Mouse (Mus musculus): Measurements from ENCODE around the gene Rab36.

- TF ChIP-seq POLR2A (IDR thresholded peaks at IDR 0.05; ENCODE audit: control insufficient read depth, extremely low read depth, insufficient read depth, low read length, poor library complexity), result no peak
- TF ChIP-seq CTCF (IDR thresholded peaks at IDR 0.05; ENCODE audit: borderline replicate concordance, control insufficient read depth, extremely low read depth, insufficient read depth, low read length, poor library complexity), result no peak
Observed at GRCm38 (mm10) chr10:75062189-75062561, 25.3 kb downstream of the Rab36 start.
